Mouse (Mus musculus) liver, embryonic 11.5 days (tissue): Measurements from ENCODE around the gene Acp5. TPM values are rescaled to one million over a fixed set of nuclear protein-coding genes. Genes with fewer than 3 reads are reported as not detected.

ENCODE experiments used
- ATAC-seq: fragments of 200-750 bp; cut with Nextera tagmentation; replicated peaks from 2 replicates; pipeline ENCODE4 v1.8.0; 2017; ENCODE audit warnings: moderate number of reproducible peaks, mild to moderate bottlenecking, moderate TSS enrichment, moderate library complexity; ENCODE audit not compliant: low FRiP score
- DNase-seq: peaks from one replicate; pipeline ENCODE4 v3.0.0-alpha.2; 2017; ENCODE audit warnings: low spot score
- H3K27ac ChIP-seq: fragments of 300-500 bp; sonication (generic); 2 replicates; pipeline ENCODE4 v1.5.1; 2014; ENCODE audit warnings: mild to moderate bottlenecking, low read depth, low read length, control low read depth
- H3K27me3 ChIP-seq: fragments of 300-500 bp; sonication (generic); replicated peaks from 2 replicates; pipeline ENCODE4 v1.6.1; 2014; ENCODE audit warnings: low read length, mixed read lengths; ENCODE audit not compliant: control insufficient read depth, insufficient read depth
- H3K36me3 ChIP-seq: fragments of 300-500 bp; sonication (generic); 2 replicates; pipeline ENCODE4 v1.6.1; 2014; ENCODE audit warnings: mild to moderate bottlenecking, low read length, moderate library complexity, mixed read lengths; ENCODE audit not compliant: control insufficient read depth, insufficient read depth
- H3K4me1 ChIP-seq: fragments of 300-500 bp; sonication (generic); replicated peaks from 2 replicates; pipeline ENCODE4 v1.6.1; 2014; ENCODE audit warnings: low read length, mixed read lengths; ENCODE audit not compliant: control insufficient read depth, insufficient read depth
- H3K4me2 ChIP-seq: fragments of 300-500 bp; sonication (generic); 2 replicates; pipeline ENCODE4 v1.6.1; 2014; ENCODE audit warnings: mild to moderate bottlenecking, control low read depth, moderate library complexity
- H3K4me3 ChIP-seq: fragments of 300-500 bp; sonication (generic); 2 replicates; pipeline ENCODE4 v1.5.1; 2014; ENCODE audit warnings: low read depth, low read length, control low read depth
- H3K9ac ChIP-seq: fragments of 300-500 bp; sonication (generic); 2 replicates; pipeline ENCODE4 v1.6.1; 2014; ENCODE audit warnings: low read depth, low read length, control low read depth
- H3K9me3 ChIP-seq: fragments of 300-500 bp; sonication (generic); 2 replicates; pipeline ENCODE4 v1.6.1; 2016; ENCODE audit warnings: low read length, inconsistent platforms, mixed read lengths; ENCODE audit not compliant: control insufficient read depth
- WGBS: fragments of 180-500 bp; shearing (Covaris S2); extraction: QIAGEN DNeasy Blood & Tissue Kit; methylation state at CpG from one replicate; pipeline ENCODE4 v1.1.7; 2014; 5-methylcytosine and 5-hydroxymethylcytosine counted together
- polyA plus RNA-seq: library from polyadenylated mRNA; unstranded; fragments of >200 nt; fragmentation: Nextera tagmentation; extraction: Ambion mirVana; gene quantifications from 2 replicates; pipeline ENCODE4 v1.2.1, GENCODE M21; 2014

Gene Acp5
- polyA plus RNA-seq, 1 experiment from 2014 or later, result 156 TPM

DNA sequence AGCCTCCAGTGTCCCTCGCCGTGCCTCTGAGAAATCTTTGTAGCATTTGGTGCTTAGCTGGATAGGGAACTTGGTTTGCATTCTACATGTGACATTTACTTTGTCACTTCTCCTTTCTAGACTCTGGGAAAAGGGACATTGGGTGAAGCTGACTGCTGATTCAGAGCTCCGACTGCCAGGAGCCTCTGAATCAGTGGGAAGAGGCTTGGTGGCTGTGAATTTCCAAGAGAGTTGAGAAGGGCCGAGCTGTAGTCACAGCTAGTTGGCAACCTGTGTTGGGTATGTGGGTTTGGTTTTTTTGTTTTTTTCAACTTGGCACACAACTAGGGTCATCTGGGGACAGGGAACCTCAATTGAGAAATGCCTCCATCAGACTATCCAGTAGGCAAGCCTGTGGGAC, 16.0 kb downstream of the Acp5 start:
- Histone ChIP-seq H3K36me3 (no peaks in the 10 kb centered on the region), H3K9me3 (no peaks in the 10 kb centered on the region), H3K27me3 (no peaks in the 10 kb centered on the region), H3K4me1 (peaks cover 27% of the 10 kb centered on the region), H3K4me3 (no peak overlapping the region), H3K27ac (no peak overlapping the region), H3K4me2 (no peak overlapping the region), H3K9ac (no peak overlapping the region)
- DNase-seq (no peak), ATAC-seq (no peak)
- 84% methylated on average over 4 of the region's 4 CpGs for WGBS

- WGBS, result 36% methylated on average over 10 of the region's 10 CpGs
- no peaks in the 10 kb centered on the region for H3K9me3 ChIP-seq
- H3K36me3 ChIP-seq, result peaks cover 6% of the 10 kb centered on the region
- peak overlapping the region; percentile 58 for H3K9ac ChIP-seq
- peaks cover 22% of the 10 kb centered on the region for H3K4me1 ChIP-seq
- peak; percentile 42 for DNase-seq
- ATAC-seq, result no peak; the same call in 1 of the 2 replicates
- peak overlapping the region; percentile 84 for H3K4me2 ChIP-seq
- H3K4me3 ChIP-seq, result peak overlapping the region; percentile 81
- no peaks in the 10 kb centered on the region for H3K27me3 ChIP-seq
- H3K27ac ChIP-seq, result no peak overlapping the region
Measured at GRCm38 (mm10) chr9:22117754-22118456, 17.6 kb downstream of the Acp5 start.

DNA sequence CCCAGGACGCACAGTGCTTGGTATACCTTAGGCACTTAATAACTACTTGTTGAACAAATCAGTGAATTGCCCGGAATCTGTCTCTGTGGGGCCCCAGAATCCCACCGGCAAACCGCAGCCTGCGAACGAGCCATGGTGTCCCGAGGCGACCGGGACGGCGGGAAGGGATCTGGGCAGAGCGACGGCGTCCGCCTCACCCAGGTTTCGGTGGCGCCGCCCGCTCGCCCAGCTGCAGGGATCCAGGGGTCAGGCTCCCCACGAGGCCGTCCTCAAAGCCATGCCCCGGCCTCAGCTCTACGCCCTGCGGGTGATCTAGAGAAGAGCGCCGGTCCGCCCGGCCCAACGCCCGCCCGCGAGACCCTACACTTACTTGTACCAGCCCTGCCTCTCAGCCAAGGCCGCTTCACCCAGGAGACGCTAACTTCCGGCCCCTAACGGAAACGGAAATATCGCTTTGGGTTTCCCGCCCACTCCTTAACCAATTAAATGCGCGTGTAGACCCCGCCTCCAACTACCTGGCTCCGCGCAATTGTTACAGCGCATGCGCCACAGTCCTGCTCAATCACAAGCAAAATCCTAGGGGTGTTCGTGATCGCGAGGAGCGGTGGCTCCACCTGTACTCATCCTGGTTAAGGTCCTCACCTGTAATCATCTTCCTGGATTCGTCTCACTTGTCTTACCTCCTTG, 18.6 kb downstream of the Acp5 start, which contains the start of gene Elof1:
Gene Elof1, minus strand, starts transcription at position 433 of the 687 bp plus-strand sequence.
- Histone ChIP-seq H3K4me3 (peak within 1 kb of the TSS; percentile 81), H3K36me3 (peaks cover 14% of the 10 kb centered on the region), H3K4me1 (peaks cover 13% of the 10 kb centered on the region), H3K9me3 (no peaks in the 10 kb centered on the region), H3K27me3 (no peaks in the 10 kb centered on the region), H3K27ac (peak within 1 kb of the TSS; percentile 50), H3K4me2 (peak within 1 kb of the TSS; percentile 84), H3K9ac (peak within 1 kb of the TSS; percentile 81)
- ATAC-seq, result peak; percentile 92
- peak; percentile 89 for DNase-seq
- WGBS, result under 1% methylated on average over 52 of the region's 52 CpGs

DNA sequence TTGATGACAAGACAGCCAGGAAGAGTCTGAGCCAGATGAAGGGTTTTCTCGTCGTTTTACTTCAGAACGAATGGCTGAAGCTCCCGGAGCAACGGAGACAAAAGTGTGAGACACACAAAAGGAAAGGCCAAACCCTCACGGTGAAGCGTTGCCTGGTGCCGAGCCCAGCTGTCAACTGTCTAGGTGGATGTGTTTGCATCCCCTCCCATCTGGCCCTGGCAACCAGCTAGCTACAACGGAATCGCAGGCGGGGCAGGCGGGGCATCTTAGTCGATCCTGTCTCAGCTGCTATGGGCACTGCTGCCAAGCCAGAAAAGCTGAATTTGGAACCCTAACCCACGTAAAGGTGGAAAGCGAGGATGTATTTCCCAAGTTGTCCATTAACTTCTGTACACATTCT, 19.4 kb downstream of the Acp5 start:
- no peak for DNase-seq
- Histone ChIP-seq H3K4me1 (peaks cover 11% of the 10 kb centered on the region), H3K4me2 (peak overlapping the region; percentile 84), H3K36me3 (peaks cover 14% of the 10 kb centered on the region), H3K27ac (0 out of 2 replicates have a peak overlapping the region, but pooled peaks have one; percentile 50), H3K9me3 (no peaks in the 10 kb centered on the region), H3K27me3 (no peaks in the 10 kb centered on the region), H3K9ac (peak overlapping the region; percentile 81), H3K4me3 (peak overlapping the region; percentile 81)
- 32% methylated on average over 15 of the region's 15 CpGs for WGBS
- no peak for ATAC-seq

DNA sequence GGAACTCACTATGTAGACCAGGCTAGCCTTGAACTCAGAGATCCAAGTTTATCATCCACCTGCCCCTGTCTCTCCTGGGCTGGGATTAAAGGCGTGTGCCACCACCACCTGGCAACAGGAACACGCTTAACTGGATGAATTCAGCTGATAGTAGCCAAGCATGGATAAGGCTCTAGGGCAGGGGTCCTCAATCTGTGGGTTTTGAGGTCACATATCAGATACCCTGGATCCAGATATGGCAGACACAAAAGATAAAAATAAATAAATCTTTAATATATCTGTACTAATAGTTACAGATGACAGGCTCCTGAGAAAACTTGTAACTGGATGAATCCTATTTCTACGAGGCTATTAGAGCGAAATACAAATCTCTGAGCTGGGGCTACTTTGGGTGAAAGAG, 19.9 kb downstream of the Acp5 start:
- Histone ChIP-seq H3K27ac (no peak overlapping the region), H3K9me3 (no peaks in the 10 kb centered on the region), H3K4me3 (peak overlapping the region; percentile 81), H3K36me3 (peaks cover 14% of the 10 kb centered on the region), H3K9ac (no peak overlapping the region; the same call in 1 of the 2 replicates), H3K4me2 (peak overlapping the region; percentile 84), H3K27me3 (no peaks in the 10 kb centered on the region), H3K4me1 (peaks cover 11% of the 10 kb centered on the region)
- no peak for DNase-seq
- WGBS, result 86% methylated on average over 4 of the region's 4 CpGs
- no peak for ATAC-seq

DNA sequence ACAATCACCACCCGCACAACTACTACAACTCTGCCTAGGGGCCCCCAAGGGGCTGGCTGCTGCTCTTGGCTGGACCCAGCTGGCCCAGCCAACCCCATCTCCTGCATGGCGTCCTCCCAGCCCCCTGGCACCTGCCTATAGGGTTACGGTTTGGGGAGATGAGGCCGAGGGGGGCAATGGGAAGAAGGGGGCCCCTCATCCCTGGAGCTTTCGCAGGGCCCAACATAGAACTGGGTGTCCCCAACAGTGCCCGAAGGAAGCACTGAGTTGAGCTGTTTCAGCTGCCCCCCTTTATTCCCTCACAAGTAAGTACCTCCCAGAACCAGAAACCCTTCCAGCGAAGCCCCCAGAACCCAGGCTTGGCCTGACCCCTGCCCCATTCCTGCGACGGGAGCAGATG, 27.3 kb downstream of the Acp5 start:
- no peak overlapping the region for H3K4me2 ChIP-seq
- no peaks in the 10 kb centered on the region for H3K4me1 ChIP-seq
- H3K27ac ChIP-seq, result no peak overlapping the region
- DNase-seq (no peak), ATAC-seq (no peak)
- H3K9me3 ChIP-seq, result no peaks in the 10 kb centered on the region
- no peak overlapping the region for H3K4me3 ChIP-seq
- WGBS, result 86% methylated on average over 9 of the region's 9 CpGs
- no peaks in the 10 kb centered on the region for H3K27me3 ChIP-seq
- H3K9ac ChIP-seq, result no peak overlapping the region
- H3K36me3 ChIP-seq, result peaks cover 13% of the 10 kb centered on the region

DNA sequence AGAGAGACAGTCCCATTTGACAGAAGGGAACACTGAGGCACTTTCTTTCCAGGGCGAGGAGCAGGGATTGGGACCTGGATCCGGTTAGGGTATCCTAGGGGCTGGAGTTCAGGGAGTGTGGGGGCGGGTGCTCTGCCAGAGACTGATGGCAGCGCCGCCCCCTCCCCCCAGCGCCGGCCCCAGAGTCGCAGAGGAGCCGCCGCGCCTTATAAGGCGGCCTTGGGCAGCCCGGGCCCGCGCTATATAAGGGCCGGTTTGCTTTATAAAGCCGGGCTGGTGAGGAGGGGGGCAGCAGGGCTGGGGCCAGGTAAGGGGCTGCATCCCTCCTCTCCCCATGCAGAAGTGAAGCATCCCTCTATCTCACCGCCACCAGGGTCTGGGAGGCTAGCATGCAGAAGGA, 35.6 kb downstream of the Acp5 start:
- H3K27ac ChIP-seq, result no peak overlapping the region
- DNase-seq, result no peak
- no peak for ATAC-seq
- no peak overlapping the region; the same call in 1 of the 2 replicates for H3K9ac ChIP-seq
- no peaks in the 10 kb centered on the region for H3K9me3 ChIP-seq
- H3K27me3 ChIP-seq, result peaks cover 36% of the 10 kb centered on the region
- peak overlapping the region; percentile 8; the same call in 1 of the 2 replicates for H3K4me3 ChIP-seq
- peak overlapping the region; percentile 20; the same call in 1 of the 2 replicates for H3K4me2 ChIP-seq
- no peaks in the 10 kb centered on the region for H3K36me3 ChIP-seq
- peaks cover 5% of the 10 kb centered on the region; the same call in 1 of the 2 replicates for H3K4me1 ChIP-seq
- WGBS, result 4% methylated on average over 18 of the region's 18 CpGs

GRCm38 (mm10) chr9:22098993-22099696, 36.4 kb downstream of the Acp5 start, which contains the start of gene Cnn1:
Gene Cnn1, plus strand, starts transcription at chr9:22099216.
- no peak within 1 kb of the TSS; the same call in 1 of the 2 replicates for H3K9ac ChIP-seq
- DNase-seq, result no peak
- H3K27me3 ChIP-seq, result peaks cover 36% of the 10 kb centered on the region

More at GRCm38 (mm10) chr9:22098993-22099696, 36.4 kb downstream of the Acp5 start, which contains the start of gene Cnn1:
- no peak within 1 kb of the TSS for H3K27ac ChIP-seq
- WGBS, result 10% methylated on average over 14 of the region's 14 CpGs
- no peaks in the 10 kb centered on the region for H3K36me3 ChIP-seq
- H3K4me2 ChIP-seq, result peak within 1 kb of the TSS; percentile 20; the same call in 1 of the 2 replicates
- no peak within 1 kb of the TSS; the same call in 1 of the 2 replicates for H3K4me3 ChIP-seq
- ATAC-seq, result no peak
- no peaks in the 10 kb centered on the region for H3K9me3 ChIP-seq
- peaks cover 5% of the 10 kb centered on the region; the same call in 1 of the 2 replicates for H3K4me1 ChIP-seq
